Mouse (Mus musculus): ENCODE measurements at regions not wholly inside any gene's neighbourhood (a gene's known extent, or its start where the extent isn't known, plus 50 kb on each side); places are given as distances from the start of the nearest gene placed in this dataset.

- no peak for ATAC-seq (replicated peaks; ENCODE audit: low read depth, poor library complexity, severe bottlenecking)
Measured at GRCm38 (mm10) chr13:71513204-71513603, 450.3 kb downstream of the Irx1 start.

GRCm38 (mm10) chr13:71507956-71508401, 455.5 kb downstream of the Irx1 start:
- no peak for ATAC-seq (replicated peaks; ENCODE audit: low read depth, poor library complexity, severe bottlenecking)

GRCm38 (mm10) chr13:71507421-71507931, 456.0 kb downstream of the Irx1 start:
- no peak for ATAC-seq (replicated peaks; ENCODE audit: low read depth, poor library complexity, severe bottlenecking)

- ATAC-seq (replicated peaks; ENCODE audit: low read depth, poor library complexity, severe bottlenecking): no peak
Measured at GRCm38 (mm10) chr13:71506777-71507176, 456.7 kb downstream of the Irx1 start.

GRCm38 (mm10) chr13:71489773-71490172, 473.8 kb downstream of the Irx1 start:
- ATAC-seq (replicated peaks; ENCODE audit: low read depth, poor library complexity, severe bottlenecking): no peak

- ATAC-seq (replicated peaks; ENCODE audit: low read depth, poor library complexity, severe bottlenecking): no peak
Measured at GRCm38 (mm10) chr13:71481205-71481604, 482.3 kb downstream of the Irx1 start.

GRCm38 (mm10) chr13:71461552-71461951, 502.0 kb downstream of the Irx1 start:
- ATAC-seq (replicated peaks; ENCODE audit: low read depth, poor library complexity, severe bottlenecking): no peak

GRCm38 (mm10) chr13:71460607-71461006, 502.9 kb downstream of the Irx1 start:
- ATAC-seq (replicated peaks; ENCODE audit: low read depth, poor library complexity, severe bottlenecking): no peak

- no peak for ATAC-seq (replicated peaks; ENCODE audit: low read depth, poor library complexity, severe bottlenecking)
Measured at GRCm38 (mm10) chr13:71460097-71460496, 503.4 kb downstream of the Irx1 start.

- no peak for ATAC-seq (replicated peaks; ENCODE audit: low read depth, poor library complexity, severe bottlenecking)
Measured at GRCm38 (mm10) chr13:71459022-71459536, 504.4 kb downstream of the Irx1 start.

GRCm38 (mm10) chr13:71458061-71458935, 505.2 kb downstream of the Irx1 start:
- peak; percentile 69; the same call in 1 of the 2 replicates for ATAC-seq (replicated peaks; ENCODE audit: low read depth, poor library complexity, severe bottlenecking)

- ATAC-seq (replicated peaks; ENCODE audit: low read depth, poor library complexity, severe bottlenecking): no peak
Measured at GRCm38 (mm10) chr13:71457550-71457949, 506.0 kb downstream of the Irx1 start.

- ATAC-seq (replicated peaks; ENCODE audit: low read depth, poor library complexity, severe bottlenecking): no peak
Measured at GRCm38 (mm10) chr13:71452258-71452657, 511.3 kb downstream of the Irx1 start.

- ATAC-seq (replicated peaks; ENCODE audit: low read depth, poor library complexity, severe bottlenecking): no peak
Measured at GRCm38 (mm10) chr13:71437601-71438099, 525.9 kb downstream of the Irx1 start.

GRCm38 (mm10) chr13:71403654-71404560, 559.6 kb downstream of the Irx1 start:
- no peak for ATAC-seq (replicated peaks; ENCODE audit: low read depth, poor library complexity, severe bottlenecking)

GRCm38 (mm10) chr13:71393716-71394309, 552.2 kb upstream of the Adamts16 start:
- no peak for ATAC-seq (replicated peaks; ENCODE audit: low read depth, poor library complexity, severe bottlenecking)

GRCm38 (mm10) chr13:71378641-71379040, 537.0 kb upstream of the Adamts16 start:
- ATAC-seq (replicated peaks; ENCODE audit: low read depth, poor library complexity, severe bottlenecking): no peak

GRCm38 (mm10) chr13:71375909-71376606, 534.4 kb upstream of the Adamts16 start:
- ATAC-seq (replicated peaks; ENCODE audit: low read depth, poor library complexity, severe bottlenecking): no peak

Data from common myeloid progenitor, adult 5-6 weeks (primary cell).